Mouse (Mus musculus) heart, postnatal 0 days (tissue): ENCODE measurements at regions not wholly inside any gene's neighbourhood (a gene's known extent, or its start where the extent isn't known, plus 50 kb on each side); places are given as distances from the start of the nearest gene placed in this dataset.

ENCODE experiments used
- CTCF ChIP-seq: IDR thresholded peaks from 2 replicates; pipeline ENCODE4 v1.5.1; 2016; ENCODE audit warnings: antibody characterized with exemption, control low read depth, low read depth
- EP300 ChIP-seq: IDR thresholded peaks from 2 replicates; pipeline ENCODE4 v1.6.1; 2016; ENCODE audit warnings: antibody characterized with exemption, low read depth

- TF ChIP-seq CTCF = no peak
- TF ChIP-seq EP300 = no peak
Measured at GRCm38 (mm10) chr13:5204143-5204542, 595.2 kb upstream of the Akr1e1 start.
